Mouse (Mus musculus) layer of hippocampus, adult 2 months (tissue): ENCODE data around the gene Lrrc9. TPM values are rescaled to one million over a fixed set of nuclear protein-coding genes. Genes with fewer than 3 reads are reported as not detected.

ENCODE experiments used
- DNase-seq, 2 experiments: peaks; one replicate each; pipeline ENCODE4 v3.0.0; 2022; ENCODE audit warnings: low spot score in 2 of 2
- H3K27ac ChIP-seq: fragments of 200-600 bp; 2 replicates; pipeline ENCODE4 v1.8.1; 2022
- H3K4me3 ChIP-seq: fragments of 200-600 bp; 2 replicates; pipeline ENCODE4 v1.8.1; 2022; ENCODE audit warnings: mild to moderate bottlenecking
- CTCF ChIP-seq: fragments of 200-600 bp; conservative IDR thresholded peaks from 2 replicates; pipeline ENCODE4 v1.8.1; 2022; ENCODE audit warnings: antibody characterized with exemption, mild to moderate bottlenecking, moderate library complexity
- total RNA-seq, 2 experiments: library from RNA; stranded (reverse); gene quantifications; 2 replicates each; pipeline ENCODE4 v1.2.3; 2021

The Lrrc9 gene
- total RNA-seq, 2 experiments from 2014 or later: 2.1 to 2.4 TPM

- TF ChIP-seq CTCF: no peak
- H3K27ac ChIP-seq: no peak overlapping the region
- H3K4me3 ChIP-seq: no peak overlapping the region
- no peak for DNase-seq
Measured at GRCm38 (mm10) chr12:72437676-72438341, 3.9 kb upstream of the Lrrc9 start.

- no peak for TF ChIP-seq CTCF
- H3K4me3 ChIP-seq: no peak overlapping the region
- no peak overlapping the region for H3K27ac ChIP-seq
- DNase-seq: no peak
Measured at GRCm38 (mm10) chr12:72438961-72439480, 2.6 kb upstream of the Lrrc9 start.

GRCm38 (mm10) chr12:72453941-72454340 is 12.3 kb downstream of the Lrrc9 start:
- Histone ChIP-seq H3K27ac (no peak overlapping the region), H3K4me3 (no peak overlapping the region)
- no peak for DNase-seq
- TF ChIP-seq CTCF: no peak

GRCm38 (mm10) chr12:72461191-72461893 is 19.7 kb downstream of the Lrrc9 start:
- no peak for TF ChIP-seq CTCF
- Histone ChIP-seq H3K27ac (no peak overlapping the region), H3K4me3 (no peak overlapping the region; the same call in 1 of the 2 replicates)
- DNase-seq: peak in 1 of 2 experiments; percentile 8

GRCm38 (mm10) chr12:72461894-72462530 is 20.3 kb downstream of the Lrrc9 start:
- no peak overlapping the region for H3K27ac ChIP-seq
- peak; percentile 73 for TF ChIP-seq CTCF
- no peak overlapping the region; the same call in 1 of the 2 replicates for H3K4me3 ChIP-seq
- peak; percentile 42 to 77 for DNase-seq

GRCm38 (mm10) chr12:72465826-72466501 is 24.3 kb downstream of the Lrrc9 start:
- Histone ChIP-seq H3K27ac (no peak overlapping the region), H3K4me3 (no peak overlapping the region)
- no peak for DNase-seq
- no peak for TF ChIP-seq CTCF

GRCm38 (mm10) chr12:72467269-72467668 is 25.6 kb downstream of the Lrrc9 start:
- no peak for DNase-seq
- Histone ChIP-seq H3K27ac (no peak overlapping the region), H3K4me3 (no peak overlapping the region)
- TF ChIP-seq CTCF: no peak

- DNase-seq: no peak
- no peak for TF ChIP-seq CTCF
- H3K4me3 ChIP-seq: no peak overlapping the region
Measured at GRCm38 (mm10) chr12:72467789-72468188, 26.1 kb downstream of the Lrrc9 start.

GRCm38 (mm10) chr12:72476773-72477450 is 35.2 kb downstream of the Lrrc9 start:
- no peak for TF ChIP-seq CTCF
- no peak for DNase-seq
- Histone ChIP-seq H3K27ac (no peak overlapping the region), H3K4me3 (no peak overlapping the region)

More at GRCm38 (mm10) chr12:72467789-72468188, 26.1 kb downstream of the Lrrc9 start:
- H3K27ac ChIP-seq: no peak overlapping the region

GRCm38 (mm10) chr12:72482226-72482625 is 40.6 kb downstream of the Lrrc9 start:
- no peak for TF ChIP-seq CTCF
- H3K27ac ChIP-seq: no peak overlapping the region
- no peak overlapping the region for H3K4me3 ChIP-seq
- DNase-seq: no peak

- DNase-seq: no peak
- H3K27ac ChIP-seq: no peak overlapping the region
- no peak for TF ChIP-seq CTCF
- H3K4me3 ChIP-seq: no peak overlapping the region
Measured at GRCm38 (mm10) chr12:72484872-72485271, 43.2 kb downstream of the Lrrc9 start.

- no peak overlapping the region for H3K27ac ChIP-seq
- TF ChIP-seq CTCF: no peak
- no peak for DNase-seq
- no peak overlapping the region for H3K4me3 ChIP-seq
Measured at GRCm38 (mm10) chr12:72487498-72487897, 45.8 kb downstream of the Lrrc9 start.
